Mouse (Mus musculus) ES-Bruce4 (cell line): ENCODE results near the gene Magi1.

Experiments used
- CTCF ChIP-seq: IDR thresholded peaks from one replicate; pipeline ENCODE4 v1.8.1; 2011; ENCODE audit warnings: low read depth, low read length
- POLR2A ChIP-seq: IDR thresholded peaks from one replicate; pipeline ENCODE4 v1.8.1; 2011; ENCODE audit warnings: low read length; ENCODE audit not compliant: insufficient read depth

DNA sequence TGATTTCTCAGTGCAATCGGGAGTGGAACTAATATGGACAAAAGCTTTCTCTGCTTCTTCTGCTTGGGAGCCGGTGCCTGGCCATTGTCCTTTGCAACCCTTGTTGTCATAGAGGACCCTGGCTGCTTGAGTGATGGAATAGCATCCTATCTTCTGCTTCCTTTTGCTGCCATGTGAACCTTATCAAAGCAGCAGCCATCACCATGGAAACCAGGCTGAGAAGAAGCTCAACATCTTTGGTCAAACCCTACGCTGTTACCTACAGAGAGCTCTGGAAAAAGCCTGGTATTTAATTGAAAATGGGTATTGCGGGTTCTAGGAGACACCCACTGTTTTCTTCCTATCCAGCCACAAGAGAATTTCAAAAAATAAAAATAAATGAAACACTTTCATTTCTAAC is 263.2 kb downstream of the Magi1 start:
- TF ChIP-seq CTCF = no peak
- TF ChIP-seq POLR2A = no peak
